Mouse (Mus musculus) skeletal muscle tissue, adult 2 months (tissue): ENCODE results near the gene Pak1ip1.
"Not testable (repeated sequence)": the region's sequence is repeated elsewhere in the genome, so short reads cannot be mapped to it uniquely, and the experiment has no call there.

Source experiments
- DNase-seq: peaks from one replicate; pipeline ENCODE4 v3.0.0-alpha.2; 2012; ENCODE audit warnings: low read depth, low spot score

Pak1ip1 gene

DNA sequence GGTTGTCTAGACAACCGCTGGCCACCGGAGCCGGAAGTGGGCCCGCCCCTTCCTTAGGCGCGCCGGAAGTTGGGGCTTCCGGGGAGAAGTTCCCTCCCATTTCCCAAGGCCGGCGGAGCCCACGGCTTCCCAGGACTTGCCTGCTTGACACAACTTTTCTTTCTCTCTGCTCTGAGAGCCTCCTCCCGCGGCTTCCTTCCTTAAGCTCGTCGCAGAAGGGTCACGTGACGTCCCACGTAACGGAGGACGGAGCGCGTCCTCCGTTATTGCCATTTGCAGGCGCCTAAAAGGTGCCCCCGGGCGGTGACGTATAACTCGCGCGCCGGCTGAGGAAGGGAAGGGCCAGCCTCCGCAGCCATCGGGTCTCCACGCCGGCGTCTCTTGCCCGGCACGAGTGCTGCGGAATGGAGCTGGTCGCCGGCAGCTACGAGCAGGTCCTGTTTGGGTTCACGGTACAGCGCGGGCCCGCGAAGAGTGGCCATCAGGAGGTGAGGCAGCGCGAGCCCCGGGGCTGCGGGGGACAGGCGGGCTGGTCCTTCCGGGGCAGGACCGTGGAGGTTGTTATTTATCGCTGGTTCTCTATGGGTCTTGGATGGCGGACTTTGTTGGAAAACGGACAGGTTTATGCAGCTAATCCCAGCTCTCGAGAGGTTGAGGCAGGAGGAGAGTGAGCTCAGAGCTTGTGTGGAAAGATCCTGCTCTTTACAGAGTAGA, at the start of gene Pak1ip1:
Gene Pak1ip1, plus strand, starts transcription at position 98 of the 714 bp plus-strand sequence.
- DNase-seq: peak; percentile 89

DNA sequence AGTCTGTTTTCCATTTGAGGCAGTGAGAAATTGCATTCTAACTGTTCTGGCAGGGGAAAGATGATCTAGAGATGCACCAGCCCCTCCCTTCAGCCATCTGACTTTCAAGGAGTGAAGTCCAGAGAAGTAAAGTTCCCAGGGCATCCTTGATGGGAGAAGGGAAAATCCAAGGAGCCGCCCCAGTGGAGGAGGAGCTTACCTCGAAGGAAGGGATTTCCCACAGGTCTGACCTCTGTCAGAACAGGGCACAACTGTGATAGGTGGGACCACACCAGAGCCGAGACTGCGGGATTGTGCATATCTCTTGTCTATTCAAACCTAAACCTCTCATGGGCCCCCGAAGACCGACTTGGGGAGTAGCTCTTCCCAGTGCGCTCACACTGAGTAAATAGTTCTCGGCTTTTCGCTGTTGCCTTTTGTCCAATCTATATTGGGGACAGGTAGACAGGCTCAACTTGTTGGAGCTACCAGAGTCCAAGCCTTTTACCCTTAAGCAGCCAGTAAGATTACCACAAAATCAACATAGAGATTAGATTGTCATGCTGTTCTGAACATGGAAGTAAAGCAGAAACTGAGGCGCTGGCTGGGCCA, 49.3 kb upstream of the Pak1ip1 start:
- DNase-seq: no peak

- no peak for DNase-seq
Observed at GRCm38 (mm10) chr13:40953231-40953630, 47.6 kb upstream of the Pak1ip1 start.

DNA sequence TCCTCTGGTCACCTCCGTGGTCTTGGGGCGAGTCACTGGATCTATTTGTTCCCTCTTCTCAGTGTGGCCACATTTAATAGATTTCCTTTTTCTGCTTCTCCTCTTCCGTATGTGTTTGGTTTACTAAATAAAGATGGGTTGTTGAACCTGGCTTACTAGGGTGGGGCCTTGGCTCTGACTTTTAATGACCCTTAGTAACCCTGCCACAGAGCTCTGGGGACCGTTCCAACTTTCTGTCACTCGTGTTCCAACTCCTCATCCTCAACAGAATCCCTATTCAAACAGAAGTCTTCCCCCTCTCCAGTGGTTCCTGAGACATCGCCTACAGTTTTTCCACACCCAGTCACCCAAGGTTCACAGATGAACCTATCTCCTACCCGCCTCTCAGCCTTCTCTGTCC, 45.0 kb upstream of the Pak1ip1 start:
- no peak for DNase-seq

DNA sequence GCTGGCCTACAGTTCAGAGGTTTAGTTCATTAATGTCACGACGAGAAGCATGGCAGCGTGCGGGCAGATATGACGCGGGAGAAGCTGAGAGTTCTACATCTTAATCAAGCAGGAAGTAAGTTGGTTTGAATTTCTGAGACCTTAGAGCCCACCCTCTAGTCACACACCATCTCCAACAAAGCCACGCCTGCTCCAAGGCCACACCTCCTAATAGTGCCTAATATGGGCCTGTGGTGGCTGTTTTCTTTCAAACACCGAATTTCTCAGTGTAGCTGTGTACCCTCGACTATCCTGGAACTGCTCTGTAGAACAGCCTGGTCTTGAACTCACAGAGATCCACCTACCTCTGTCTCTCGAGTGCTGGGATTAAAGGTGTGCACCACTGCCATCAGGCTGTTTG, 33.2 kb upstream of the Pak1ip1 start:
- DNase-seq: no peak

- no peak for DNase-seq
Observed at GRCm38 (mm10) chr13:40968564-40968963, 32.3 kb upstream of the Pak1ip1 start.

DNA sequence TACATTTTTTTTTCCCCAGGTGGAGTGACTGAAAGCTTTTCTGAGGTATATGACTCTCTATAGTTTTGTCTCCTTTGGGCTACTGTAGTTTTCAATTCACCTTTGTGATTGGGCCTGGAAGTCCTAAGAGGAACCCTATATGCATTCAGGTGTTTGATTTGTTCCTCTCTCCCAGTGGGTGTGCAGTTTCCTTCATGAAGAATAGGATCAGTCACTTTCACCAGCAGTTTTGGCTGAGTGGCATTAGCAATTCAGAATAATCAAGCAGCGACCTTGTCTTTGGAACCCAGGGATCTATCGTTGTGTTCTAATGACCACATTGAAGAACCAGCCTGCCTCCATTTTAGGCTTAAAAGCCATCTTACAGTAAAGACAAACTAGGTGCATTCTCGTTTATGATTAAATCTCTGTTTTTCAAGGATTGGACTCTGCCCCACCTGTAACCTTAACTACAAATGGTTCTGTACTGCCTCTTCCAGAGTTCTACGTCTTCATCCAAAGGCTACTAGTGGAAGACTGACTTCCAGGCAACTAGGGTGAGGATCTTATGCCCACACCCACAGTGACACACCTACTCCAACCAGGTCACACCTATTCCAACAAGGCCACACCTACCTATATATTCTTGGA, 30.9 kb upstream of the Pak1ip1 start:
- no peak for DNase-seq

DNA sequence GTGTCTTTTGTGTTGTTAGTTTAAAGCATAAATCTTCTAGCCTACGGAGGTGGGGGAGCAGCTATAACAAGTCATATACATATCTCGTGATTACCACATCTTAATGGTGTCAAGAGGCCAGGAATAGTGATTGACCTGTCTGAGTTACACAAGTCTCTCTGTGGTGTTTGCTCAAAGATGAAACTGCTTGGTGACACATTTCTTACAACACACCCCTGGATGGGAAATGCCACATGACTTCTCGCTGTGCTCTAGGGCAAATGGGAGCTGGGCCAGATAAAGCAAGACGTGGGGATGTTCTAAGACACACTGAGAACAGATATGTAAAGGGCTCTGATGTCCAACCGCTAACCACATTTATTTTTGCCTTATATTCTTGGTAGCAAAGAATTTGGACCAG, 29.6 kb upstream of the Pak1ip1 start:
- no peak for DNase-seq

DNA sequence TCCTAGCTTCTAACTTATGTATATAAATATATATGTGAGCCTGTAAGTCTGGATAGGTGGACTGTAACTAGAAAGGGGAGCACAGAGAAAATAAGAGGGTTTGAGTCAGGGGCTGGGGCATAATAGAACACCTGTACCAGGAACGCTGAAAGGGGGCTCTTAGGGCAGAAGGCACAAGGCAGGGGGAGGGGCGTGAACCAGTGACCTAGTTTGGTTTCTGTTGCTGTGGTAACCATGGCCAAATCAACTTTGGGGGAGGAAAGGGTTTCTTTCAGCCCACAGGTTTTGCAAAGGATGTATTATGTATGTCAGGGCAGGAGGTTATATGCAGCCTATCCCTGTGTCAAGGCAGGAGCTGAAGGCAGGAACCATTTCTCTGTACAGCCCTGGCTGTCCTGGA, 29.0 kb upstream of the Pak1ip1 start:
- DNase-seq: no peak

DNA sequence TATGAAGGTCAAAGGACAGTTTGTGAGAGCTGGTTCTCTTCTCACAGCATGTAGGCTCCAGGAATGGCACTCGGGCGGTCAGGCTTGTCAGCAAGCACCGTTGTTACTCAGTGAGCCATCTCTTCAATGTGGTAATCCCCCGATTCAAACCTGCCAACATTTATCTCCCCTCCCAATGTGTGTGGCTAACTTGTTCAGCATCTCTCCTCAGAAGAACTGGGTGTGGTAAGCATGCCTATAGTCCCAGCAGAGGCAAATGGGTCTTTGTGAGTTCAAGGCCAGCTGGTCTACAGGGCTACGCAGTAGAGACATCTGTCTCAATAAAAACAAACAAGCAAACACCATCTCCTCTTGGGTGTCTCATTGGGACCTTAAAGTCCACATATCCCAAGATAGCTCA, 27.8 kb upstream of the Pak1ip1 start:
- DNase-seq: no peak

GRCm38 (mm10) chr13:40977609-40978008, 23.2 kb upstream of the Pak1ip1 start:
- peak; percentile 34 for DNase-seq

DNA sequence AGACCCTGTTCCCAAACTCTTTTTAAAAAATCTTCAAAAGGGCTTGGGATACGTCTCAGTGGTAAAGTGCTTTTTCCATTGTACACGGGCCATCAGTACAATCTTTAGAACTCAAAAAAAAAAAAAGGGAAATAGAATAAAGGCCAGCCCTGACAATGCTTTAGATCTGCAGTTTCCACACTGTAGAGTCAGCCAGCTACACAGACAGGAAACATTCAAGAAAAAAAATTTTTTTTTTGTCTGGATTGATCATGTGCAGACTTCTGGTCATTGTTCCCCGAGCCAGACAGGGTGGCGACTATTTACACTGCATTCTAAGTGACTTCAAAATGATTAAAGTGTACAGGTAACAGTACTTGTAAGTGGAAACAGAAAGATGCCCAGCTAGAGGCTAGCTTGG, 22.2 kb upstream of the Pak1ip1 start:
- DNase-seq: no peak

DNA sequence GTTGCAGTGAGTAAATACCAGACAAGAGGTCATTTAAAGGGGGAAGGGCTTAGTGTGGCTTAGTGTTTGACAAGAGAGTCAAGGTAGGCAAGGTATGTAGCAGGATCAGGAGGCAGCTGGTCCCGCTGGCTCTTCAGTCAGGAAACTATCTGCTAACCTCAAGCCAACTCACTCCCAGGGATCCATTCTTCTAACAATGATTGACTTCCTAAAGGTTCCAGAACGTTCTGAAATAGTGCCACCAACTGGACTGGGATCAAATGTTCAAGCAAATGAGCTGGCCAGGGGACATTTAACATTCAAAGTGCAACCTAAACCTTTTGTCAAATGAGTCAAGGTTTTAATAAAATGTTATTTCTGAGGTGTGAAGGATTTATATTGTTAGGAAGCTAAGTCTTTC, 21.5 kb upstream of the Pak1ip1 start:
- DNase-seq: no peak

DNA sequence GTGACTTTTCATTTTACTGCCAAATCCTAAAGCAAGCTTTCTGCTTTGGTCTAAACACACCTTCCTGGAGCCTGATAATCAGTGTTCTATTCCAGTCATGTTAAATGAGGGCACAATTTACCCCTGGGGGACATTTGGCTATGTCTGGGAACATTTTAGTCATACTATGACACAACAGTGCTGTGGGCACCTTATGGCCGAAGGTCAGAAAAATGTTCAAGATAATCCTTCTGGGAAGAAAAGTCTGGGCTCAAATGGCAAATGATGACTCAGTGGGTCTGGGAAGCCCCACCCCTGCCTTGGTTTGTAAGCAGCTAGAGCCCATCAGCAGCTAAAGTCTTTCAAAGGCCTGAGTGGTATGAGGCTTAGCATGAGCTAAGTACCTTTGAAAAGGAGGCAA, 18.1 kb upstream of the Pak1ip1 start:
- no peak for DNase-seq

DNA sequence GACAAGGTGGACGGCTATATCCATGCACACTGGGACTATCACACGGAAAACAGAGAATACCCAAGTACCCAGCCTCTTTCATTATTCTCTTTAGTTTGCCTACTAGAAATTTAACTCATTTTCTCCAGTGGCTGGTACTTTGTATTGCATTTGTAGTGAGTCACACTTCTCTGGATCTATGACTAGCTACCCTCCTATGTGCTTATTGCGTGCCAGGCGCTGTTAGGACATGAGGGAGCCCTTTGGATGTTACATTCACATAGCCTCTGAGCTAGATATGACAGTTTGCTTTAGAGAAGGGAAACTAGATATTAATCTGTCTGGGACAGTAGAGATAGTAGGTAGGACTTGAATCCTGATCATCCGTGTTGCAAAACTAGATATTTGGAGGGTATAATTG, 14.7 kb upstream of the Pak1ip1 start:
- DNase-seq: no peak

- not testable (repeated sequence) for DNase-seq
Observed at GRCm38 (mm10) chr13:40987608-40988303, 13.1 kb upstream of the Pak1ip1 start.

DNA sequence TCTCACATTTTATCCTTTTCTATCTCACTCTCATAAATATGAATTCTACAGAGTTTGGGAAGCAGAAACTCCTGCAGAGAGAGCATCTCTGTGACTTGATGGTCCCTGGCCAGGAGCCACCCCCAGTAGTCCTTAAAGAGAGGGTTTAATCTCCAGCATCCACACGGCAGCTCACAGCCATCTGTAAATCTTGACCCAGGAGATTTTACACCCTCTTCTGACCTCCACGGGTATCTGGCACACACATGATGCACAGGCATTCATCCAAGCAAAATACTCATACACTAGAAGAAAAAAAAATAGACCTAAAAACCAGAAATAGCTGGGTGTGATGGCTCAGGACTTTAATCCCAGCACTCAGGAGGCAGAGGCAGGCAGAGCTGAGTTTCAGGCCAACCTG, 12.4 kb upstream of the Pak1ip1 start:
- no peak for DNase-seq

GRCm38 (mm10) chr13:40994487-40995263, 6.1 kb upstream of the Pak1ip1 start:
- DNase-seq: no peak

DNA sequence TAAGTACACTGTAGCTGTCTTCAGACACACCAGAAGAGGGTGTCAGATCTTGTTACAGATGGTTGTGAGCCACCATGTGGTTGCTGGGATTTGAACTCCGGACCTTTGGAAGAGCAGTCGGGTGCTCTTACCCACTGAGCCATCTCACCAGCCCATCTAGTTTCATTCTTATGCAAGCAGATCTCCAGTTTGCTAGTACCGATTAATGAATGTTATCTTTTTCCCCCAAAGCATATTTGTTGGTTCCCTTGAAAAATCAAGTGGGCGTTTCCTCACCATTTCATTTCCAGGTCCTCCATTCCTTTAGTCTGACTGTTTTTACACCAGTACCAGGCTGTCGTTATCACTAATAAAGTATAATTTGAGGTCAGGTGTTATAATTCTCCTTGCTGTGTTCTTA, 2.3 kb upstream of the Pak1ip1 start:
- not testable (repeated sequence) for DNase-seq

- no peak for DNase-seq
Observed at GRCm38 (mm10) chr13:41000140-41000925, 490 bp upstream of the Pak1ip1 start.

GRCm38 (mm10) chr13:41002001-41002400, 1.2 kb downstream of the Pak1ip1 start:
- DNase-seq: no peak
